Mouse (Mus musculus): ENCODE results near the gene Efcab7. TPM values are rescaled to one million over a fixed set of nuclear protein-coding genes. Genes with fewer than 3 reads are reported as not detected.

The Efcab7 gene
- total RNA-seq, 1 experiment from 2014 or later, result 9.3 TPM

GRCm38 (mm10) chr4:99939711-99940505 is 110.9 kb downstream of the Efcab7 start:
- ATAC-seq (ENCODE audit: extremely low read depth, insufficient number of reproducible peaks, low FRiP score, poor library complexity, severe bottlenecking), result no peak

- no peak for ATAC-seq (ENCODE audit: extremely low read depth, insufficient number of reproducible peaks, low FRiP score, poor library complexity, severe bottlenecking)
Observed at GRCm38 (mm10) chr4:99941655-99942414, 112.8 kb downstream of the Efcab7 start.

- ATAC-seq (ENCODE audit: extremely low read depth, insufficient number of reproducible peaks, low FRiP score, poor library complexity, severe bottlenecking), result no peak
Observed at GRCm38 (mm10) chr4:99944606-99945005, 115.6 kb downstream of the Efcab7 start.

GRCm38 (mm10) chr4:99945011-99945410 is 116.0 kb downstream of the Efcab7 start:
- no peak for ATAC-seq (ENCODE audit: extremely low read depth, insufficient number of reproducible peaks, low FRiP score, poor library complexity, severe bottlenecking)

- ATAC-seq (ENCODE audit: extremely low read depth, insufficient number of reproducible peaks, low FRiP score, poor library complexity, severe bottlenecking), result no peak
Observed at GRCm38 (mm10) chr4:99946516-99946915, 117.5 kb downstream of the Efcab7 start.

GRCm38 (mm10) chr4:99947192-99947591 is 118.2 kb downstream of the Efcab7 start:
- ATAC-seq (ENCODE audit: extremely low read depth, insufficient number of reproducible peaks, low FRiP score, poor library complexity, severe bottlenecking), result no peak

GRCm38 (mm10) chr4:99947896-99948295 is 118.9 kb downstream of the Efcab7 start:
- ATAC-seq (ENCODE audit: extremely low read depth, insufficient number of reproducible peaks, low FRiP score, poor library complexity, severe bottlenecking), result no peak

GRCm38 (mm10) chr4:99953904-99954303 is 124.9 kb downstream of the Efcab7 start:
- no peak for ATAC-seq (ENCODE audit: extremely low read depth, insufficient number of reproducible peaks, low FRiP score, poor library complexity, severe bottlenecking)

GRCm38 (mm10) chr4:99955396-99955795 is 126.4 kb downstream of the Efcab7 start:
- ATAC-seq (ENCODE audit: extremely low read depth, insufficient number of reproducible peaks, low FRiP score, poor library complexity, severe bottlenecking), result no peak

GRCm38 (mm10) chr4:99957186-99957585 is 128.2 kb downstream of the Efcab7 start:
- ATAC-seq (ENCODE audit: extremely low read depth, insufficient number of reproducible peaks, low FRiP score, poor library complexity, severe bottlenecking), result no peak

- ATAC-seq (ENCODE audit: extremely low read depth, insufficient number of reproducible peaks, low FRiP score, poor library complexity, severe bottlenecking), result no peak
Observed at GRCm38 (mm10) chr4:99958084-99958815, 129.3 kb downstream of the Efcab7 start.

- no peak for ATAC-seq (ENCODE audit: extremely low read depth, insufficient number of reproducible peaks, low FRiP score, poor library complexity, severe bottlenecking)
Observed at GRCm38 (mm10) chr4:99959308-99959707, 130.3 kb downstream of the Efcab7 start.

Other genes with a start within 250 kb of the Efcab7 start
- not detected in 2 replicates for gene Foxd3, start 172.9 kb upstream of the Efcab7 start, total RNA-seq (2017)
- gene Alg6, start 113.5 kb upstream of the Efcab7 start, total RNA-seq (2017), result 4.1 and 6.6 TPM in 2 replicates
- 14.1 and 14.2 TPM in 2 replicates for gene Pgm1, start 100.2 kb downstream of the Efcab7 start, total RNA-seq (2017)
- gene Itgb3bp, start 100.6 kb downstream of the Efcab7 start, total RNA-seq (2017), result 5.5 and 6.4 TPM in 2 replicates